Mouse (Mus musculus): ENCODE measurements around the gene Hoxd9.

DNA sequence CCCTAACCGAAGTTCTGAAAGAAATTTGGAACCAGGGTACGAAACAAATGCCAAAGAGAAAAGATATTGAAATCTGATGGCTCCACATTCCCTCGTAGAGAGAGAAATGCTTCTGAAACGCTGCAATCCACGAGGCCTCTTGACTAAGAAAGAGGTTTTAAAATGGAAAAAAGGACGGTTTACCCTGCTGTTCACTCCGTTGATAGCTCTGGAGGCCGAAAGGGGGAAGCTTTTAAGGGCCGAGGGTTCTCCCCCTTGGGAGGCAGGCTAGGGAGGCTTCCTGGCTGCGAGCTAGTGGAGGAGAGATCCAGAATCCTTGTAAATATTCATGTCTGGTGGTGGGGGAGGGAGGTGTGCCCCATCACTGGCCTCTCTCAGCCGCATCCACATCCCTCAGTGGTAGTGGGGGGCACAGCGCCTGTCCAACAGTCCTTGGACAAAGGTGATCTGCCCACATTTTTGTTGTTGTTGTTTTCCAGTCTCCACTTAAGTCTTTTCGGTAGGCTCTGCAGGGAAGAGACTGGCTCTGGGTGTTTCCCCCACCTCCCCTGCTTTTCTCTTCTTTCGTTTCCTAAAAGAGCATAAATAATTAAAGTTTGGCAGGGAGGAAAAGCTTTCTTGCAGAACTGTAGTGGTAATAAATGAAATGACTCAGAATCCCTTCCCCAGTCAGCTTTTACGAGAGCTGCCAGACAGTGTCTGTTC lies 18.5 kb upstream of the Hoxd9 start, which contains the start of gene Hoxd11:
- TF ChIP-seq POLR2A (IDR thresholded peaks at IDR 0.05; ENCODE audit: borderline replicate concordance, low read depth, low read length) (no peak), CTCF (IDR thresholded peaks at IDR 0.05; ENCODE audit: low read depth, low read length) (no peak)
